Mouse (Mus musculus) layer of hippocampus, adult 11-12 months (tissue): Measurements from ENCODE around the gene Eef2kmt.
A peak's percentile ranks its signal among the peaks of the same experiment; 100 is the strongest.

Source experiments
- DNase-seq: peaks from one replicate; pipeline ENCODE4 v3.0.0; 2022; ENCODE audit warnings: low spot score

Eef2kmt gene

GRCm38 (mm10) chr16:5222140-5222539 lies 33.6 kb downstream of the Eef2kmt start, which contains the start of gene AU021092:
TSS of gene AU021092 (minus strand) at chr16:5222299.
- DNase-seq: no peak

DNA sequence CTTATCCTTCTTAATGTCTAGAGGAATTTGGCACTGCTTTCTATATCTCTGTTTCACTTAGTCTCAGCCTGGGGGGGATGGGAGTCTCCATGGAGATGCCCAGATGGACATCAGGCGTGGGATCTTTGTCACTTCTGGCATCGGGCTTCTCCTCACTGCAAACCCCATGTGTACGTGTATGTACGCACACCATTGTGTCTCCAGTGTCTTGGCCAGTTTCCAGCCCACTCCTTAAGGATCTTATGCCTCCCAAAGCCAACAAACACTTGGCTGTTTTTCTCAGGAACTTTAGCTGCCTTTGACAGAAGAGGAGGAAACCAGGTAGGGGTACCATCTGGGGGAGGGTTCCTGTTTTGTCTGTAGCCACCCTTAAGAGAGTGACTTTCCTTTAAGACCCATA lies 34.4 kb downstream of the Eef2kmt start:
- no peak for DNase-seq

GRCm38 (mm10) chr16:5217341-5218133 lies 38.2 kb downstream of the Eef2kmt start:
- no peak for DNase-seq

DNA sequence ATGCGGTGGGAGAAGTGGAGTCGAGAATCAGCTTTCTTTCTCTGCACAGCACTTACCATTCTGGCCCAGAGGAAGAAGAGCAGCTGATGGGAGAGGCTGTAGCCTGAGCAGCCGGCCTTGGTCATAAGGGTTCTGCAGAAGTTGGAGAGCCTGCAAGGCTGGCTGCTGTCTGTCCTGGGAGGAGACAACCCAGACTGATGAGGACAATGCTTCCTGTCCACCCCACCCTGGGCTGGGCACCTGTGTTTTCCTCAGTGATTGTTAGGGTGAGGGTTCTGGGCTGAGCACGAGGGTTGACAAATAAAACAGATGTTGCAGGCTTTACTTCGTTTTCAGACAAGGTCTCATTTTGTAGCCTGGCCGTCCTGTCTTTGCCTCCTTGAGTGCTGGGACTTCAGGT lies 39.1 kb downstream of the Eef2kmt start:
- no peak for DNase-seq

GRCm38 (mm10) chr16:5214126-5214525 lies 41.7 kb downstream of the Eef2kmt start:
- no peak for DNase-seq

- no peak for DNase-seq
Observed at GRCm38 (mm10) chr16:5212150-5212549, 43.6 kb downstream of the Eef2kmt start.

GRCm38 (mm10) chr16:5210365-5210764 lies 45.4 kb downstream of the Eef2kmt start:
- DNase-seq: no peak

- no peak for DNase-seq
Observed at GRCm38 (mm10) chr16:5206051-5206450, 49.7 kb downstream of the Eef2kmt start.

- no peak for DNase-seq
Observed at GRCm38 (mm10) chr16:5205431-5205970, 50.3 kb downstream of the Eef2kmt start.

- peak; percentile 88 for DNase-seq
Observed at GRCm38 (mm10) chr16:5203668-5204433, 51.9 kb downstream of the Eef2kmt start, which contains the start of gene Nagpa. TSS of gene Nagpa (minus strand) at chr16:5204012.

GRCm38 (mm10) chr16:5203200-5203599 lies 52.6 kb downstream of the Eef2kmt start:
- no peak for DNase-seq

DNA sequence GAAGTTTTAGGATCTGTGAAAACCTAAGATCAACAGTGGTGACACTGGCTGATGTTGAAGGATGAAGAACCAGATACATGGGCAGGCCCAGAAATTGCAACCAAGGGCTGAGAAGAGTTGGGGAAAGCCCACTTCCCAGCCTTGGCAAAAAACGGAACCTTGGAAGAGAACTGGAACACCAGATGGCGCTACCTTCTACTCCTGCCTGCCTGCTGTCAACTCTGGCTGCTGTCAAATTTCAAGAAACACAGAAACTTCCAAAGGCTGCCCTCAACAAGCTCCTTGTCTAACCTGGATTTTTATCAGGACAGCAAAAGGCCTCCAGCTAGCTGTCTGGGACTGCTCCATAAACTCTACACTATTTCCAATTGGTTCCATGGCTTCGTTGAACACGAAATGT lies 53.1 kb downstream of the Eef2kmt start:
- peak; percentile 71 for DNase-seq

GRCm38 (mm10) chr16:5195080-5195479 lies 60.7 kb downstream of the Eef2kmt start:
- peak; percentile 80 for DNase-seq
